Mouse (Mus musculus) retina, postnatal 1 day (tissue): ENCODE measurements around the gene Tfrc.

ENCODE experiments used
- DNase-seq: peaks from one replicate; pipeline ENCODE4 v3.0.0-alpha.2; 2012

Gene Tfrc

GRCm38 (mm10) chr16:32650974-32651618 lies 42.4 kb downstream of the Tfrc start:
- no peak for DNase-seq

- DNase-seq: no peak
Observed at GRCm38 (mm10) chr16:32654071-32654733, 45.5 kb downstream of the Tfrc start.

- DNase-seq: no peak
Observed at GRCm38 (mm10) chr16:32655534-32655933, 46.8 kb downstream of the Tfrc start.

GRCm38 (mm10) chr16:32656321-32656720 lies 47.6 kb downstream of the Tfrc start:
- no peak for DNase-seq

GRCm38 (mm10) chr16:32656794-32657193 lies 48.1 kb downstream of the Tfrc start:
- peak; percentile 42 for DNase-seq

- no peak for DNase-seq
Observed at GRCm38 (mm10) chr16:32657498-32658250, 49.0 kb downstream of the Tfrc start.

GRCm38 (mm10) chr16:32658743-32659171 lies 50.0 kb downstream of the Tfrc start:
- DNase-seq: peak; percentile 54

- DNase-seq: peak; percentile 89
Observed at GRCm38 (mm10) chr16:32659385-32659784, 50.7 kb downstream of the Tfrc start.

GRCm38 (mm10) chr16:32660095-32660494 lies 51.4 kb downstream of the Tfrc start:
- no peak for DNase-seq

- DNase-seq: peak; percentile 72
Observed at GRCm38 (mm10) chr16:32660557-32661321, 52.0 kb downstream of the Tfrc start.

GRCm38 (mm10) chr16:32661493-32661921 lies 52.8 kb downstream of the Tfrc start:
- peak; percentile 73 for DNase-seq

GRCm38 (mm10) chr16:32662372-32662771 lies 53.7 kb downstream of the Tfrc start:
- no peak for DNase-seq

GRCm38 (mm10) chr16:32663231-32663858 lies 54.6 kb downstream of the Tfrc start:
- DNase-seq: no peak

GRCm38 (mm10) chr16:32664211-32664610 lies 55.5 kb downstream of the Tfrc start:
- DNase-seq: no peak

- DNase-seq: peak; percentile 58
Observed at GRCm38 (mm10) chr16:32665851-32666665, 57.3 kb downstream of the Tfrc start.

GRCm38 (mm10) chr16:32666671-32667551 lies 58.2 kb downstream of the Tfrc start:
- DNase-seq: no peak

GRCm38 (mm10) chr16:32667552-32667872 lies 58.8 kb downstream of the Tfrc start:
- DNase-seq: no peak

GRCm38 (mm10) chr16:32668030-32668429 lies 59.3 kb downstream of the Tfrc start:
- no peak for DNase-seq

GRCm38 (mm10) chr16:32668472-32668871 lies 59.8 kb downstream of the Tfrc start:
- DNase-seq: no peak

GRCm38 (mm10) chr16:32669243-32669642 lies 60.5 kb downstream of the Tfrc start:
- no peak for DNase-seq
